Mouse (Mus musculus): ENCODE results near the gene 4921504E06Rik. TPM values are rescaled to one million over a fixed set of nuclear protein-coding genes. Genes with fewer than 3 reads are reported as not detected.

Gene 4921504E06Rik
- total RNA-seq, 4 experiments from 2014 or later, result not detected

GRCm38 (mm10) chr2:19422226-19422625, 131.5 kb downstream of the 4921504E06Rik start:
- no peak for DNase-seq (ENCODE audit: low spot score in 2 of 2)

GRCm38 (mm10) chr2:19419686-19420345, 133.9 kb downstream of the 4921504E06Rik start:
- DNase-seq (ENCODE audit: low spot score in 2 of 2), result no peak

DNA sequence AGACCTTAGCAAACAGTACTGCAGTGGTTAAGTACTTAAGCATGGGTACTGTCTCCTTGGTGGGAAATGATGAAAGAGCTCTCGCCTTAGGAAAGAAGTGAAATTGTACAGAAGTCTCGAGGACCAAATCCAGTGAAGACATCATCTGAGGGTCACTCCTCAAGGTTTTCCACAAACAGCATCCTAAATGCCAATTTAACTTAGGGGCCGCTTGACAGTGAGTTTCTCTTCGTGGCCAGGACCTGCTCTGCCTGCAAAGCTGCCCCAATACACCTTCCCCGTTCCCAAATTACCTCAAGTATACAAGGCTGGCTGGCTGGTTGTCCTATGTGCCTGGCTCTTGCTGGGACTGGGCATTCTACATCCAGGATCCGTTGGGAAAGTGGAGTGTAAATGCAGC, 137.6 kb downstream of the 4921504E06Rik start:
- DNase-seq (ENCODE audit: low spot score in 2 of 2), result no peak

GRCm38 (mm10) chr2:19415063-19415521, 138.6 kb downstream of the 4921504E06Rik start:
- DNase-seq (ENCODE audit: low spot score in 2 of 2), result peak; percentile 25 to 36

DNA sequence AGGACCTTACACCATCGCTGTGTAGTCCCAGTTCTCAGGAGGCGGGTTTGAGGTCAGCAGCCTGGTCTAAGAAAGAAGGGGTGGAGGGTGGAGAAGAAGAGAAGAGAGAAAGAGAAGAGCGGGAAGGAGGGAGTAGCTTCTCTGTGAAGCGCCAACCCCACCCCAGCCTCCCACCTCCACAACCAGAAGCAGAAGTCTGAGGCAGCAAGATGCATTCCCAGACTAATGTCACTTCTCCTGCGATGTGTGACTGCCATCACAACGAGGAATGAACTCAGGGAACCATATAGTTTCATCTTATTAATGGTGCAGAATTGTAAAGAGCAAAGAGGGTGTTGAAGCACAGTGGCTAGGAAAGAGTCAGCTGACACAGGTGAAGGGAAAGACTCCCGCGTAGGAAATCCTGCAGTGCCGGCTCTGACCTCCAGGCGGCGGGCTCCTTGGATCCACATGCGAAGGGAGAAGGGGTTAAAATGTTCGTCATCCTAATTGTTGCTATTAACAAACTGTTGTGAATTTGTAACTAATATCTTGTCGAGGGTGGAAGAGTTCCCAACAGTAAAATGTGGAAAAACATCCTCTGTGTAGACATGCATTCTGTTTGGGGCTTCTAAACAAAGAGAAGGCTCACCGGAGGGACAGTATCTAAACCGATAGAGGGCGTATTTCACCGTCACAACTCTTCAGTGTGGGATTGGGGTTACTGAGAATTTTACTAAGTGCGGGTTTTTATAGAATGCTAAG, 139.3 kb downstream of the 4921504E06Rik start:
- peak; percentile 22 to 76 for DNase-seq (ENCODE audit: low spot score in 2 of 2)

Other genes with a start within 250 kb of the 4921504E06Rik start
- 10 to 100 TPM; 28.2 to 33.5 (median 29.8) TPM for gene Msrb2, start 182.5 kb downstream of the 4921504E06Rik start, total RNA-seq (2022)
- not detected for gene Ptf1a, start 108.3 kb downstream of the 4921504E06Rik start, total RNA-seq (2022)
- 10 to 100 TPM; 12.7 to 15.4 (median 13.6) TPM for gene Otud1, start 103.8 kb upstream of the 4921504E06Rik start, total RNA-seq (2022)